Mouse (Mus musculus) right cerebral cortex, postnatal 25 days (tissue): Measurements from ENCODE around the gene Tmem100.

Source experiments
- DNase-seq: peaks from one replicate; pipeline ENCODE4 v3.0.0; 2022

Gene Tmem100

GRCm38 (mm10) chr11:90066405-90067250, 36.5 kb downstream of the Tmem100 start:
- no peak for DNase-seq

- DNase-seq: no peak
Observed at GRCm38 (mm10) chr11:90071747-90072146, 41.6 kb downstream of the Tmem100 start.

GRCm38 (mm10) chr11:90073201-90073600, 43.1 kb downstream of the Tmem100 start:
- DNase-seq: no peak

GRCm38 (mm10) chr11:90076666-90077065, 46.5 kb downstream of the Tmem100 start:
- no peak for DNase-seq

- no peak for DNase-seq
Observed at GRCm38 (mm10) chr11:90080678-90081267, 50.6 kb downstream of the Tmem100 start.

- DNase-seq: no peak
Observed at GRCm38 (mm10) chr11:90081820-90082596, 51.9 kb downstream of the Tmem100 start.

- DNase-seq: no peak
Observed at GRCm38 (mm10) chr11:90083042-90083441, 52.9 kb downstream of the Tmem100 start.

- DNase-seq: no peak
Observed at GRCm38 (mm10) chr11:90084166-90084565, 54.0 kb downstream of the Tmem100 start.
